Mouse (Mus musculus) hindbrain, postnatal 0 days (tissue): Measurements from ENCODE around the gene Il20. TPM values are rescaled to one million over a fixed set of nuclear protein-coding genes. Genes with fewer than 3 reads are reported as not detected.

Experiments
- ATAC-seq: fragments of 200-750 bp; cut with Nextera tagmentation; 2 replicates; pipeline ENCODE4 v1.8.0; 2017; ENCODE audit warnings: mild to moderate bottlenecking, moderate TSS enrichment, moderate library complexity
- DNase-seq: peaks from one replicate; pipeline ENCODE4 v3.0.0-alpha.2; 2015; ENCODE audit warnings: low spot score
- H3K27ac ChIP-seq: fragments of 300-500 bp; sonication (generic); 2 replicates; pipeline ENCODE4 v1.5.1; 2014; ENCODE audit warnings: mild to moderate bottlenecking
- H3K27me3 ChIP-seq: fragments of 300-500 bp; sonication (generic); 2 replicates; pipeline ENCODE4 v1.6.1; 2014; ENCODE audit warnings: low read length, mixed read lengths; ENCODE audit not compliant: insufficient read depth
- H3K36me3 ChIP-seq: fragments of 300-500 bp; sonication (generic); 2 replicates; pipeline ENCODE4 v1.6.1; 2014; ENCODE audit warnings: low read length, mixed read lengths; ENCODE audit not compliant: insufficient read depth
- H3K4me1 ChIP-seq: fragments of 300-500 bp; sonication (generic); 2 replicates; pipeline ENCODE4 v1.6.1; 2014; ENCODE audit warnings: antibody characterized with exemption, low read length, mixed read lengths; ENCODE audit not compliant: insufficient read depth
- H3K4me2 ChIP-seq: fragments of 300-500 bp; sonication (generic); 2 replicates; pipeline ENCODE4 v1.6.1; 2014; ENCODE audit warnings: low read depth, mild to moderate bottlenecking, low read length, moderate library complexity, mixed read lengths
- H3K4me3 ChIP-seq: fragments of 300-500 bp; sonication (generic); 2 replicates; pipeline ENCODE4 v1.5.1; 2014; ENCODE audit warnings: low read length
- H3K9ac ChIP-seq: fragments of 300-500 bp; sonication (generic); replicated peaks from 2 replicates; pipeline ENCODE4 v1.6.1; 2014; ENCODE audit warnings: mild to moderate bottlenecking, low read length, moderate library complexity, mixed read lengths
- H3K9me3 ChIP-seq: fragments of 300-500 bp; sonication (generic); 2 replicates; pipeline ENCODE4 v1.6.1; 2016; ENCODE audit warnings: low read length, mixed read lengths
- CTCF ChIP-seq: IDR thresholded peaks from 2 replicates; pipeline ENCODE4 v1.5.1; 2016; ENCODE audit warnings: antibody characterized with exemption, control low read depth, low read depth
- WGBS: fragments of 180-500 bp; shearing (Covaris S2); extraction: QIAGEN DNeasy Blood & Tissue Kit; methylation state at CpG from one replicate; pipeline ENCODE4 v1.1.7; 2014; 5-methylcytosine and 5-hydroxymethylcytosine counted together
- polyA plus RNA-seq: library from polyadenylated mRNA; unstranded; fragments of >200 nt; fragmentation: Nextera tagmentation; extraction: Ambion mirVana; gene quantifications from 2 replicates; pipeline ENCODE4 v1.2.1, GENCODE M21; 2015
- total RNA-seq: library from RNA; depleted of rRNA; stranded (reverse); fragments of >200 nt; gene quantifications from 2 replicates; pipeline ENCODE4 v1.2.3, GENCODE M21; 2014; rRNA removed

The Il20 gene
- total and polyA plus RNA-seq, 2 experiments from 2014 or later = not detected

GRCm38 (mm10) chr1:130865541-130866221 lies 45.6 kb downstream of the Il20 start, which contains the start of gene Fcmr:
Fcmr (plus strand) TSS chr1:130865669.
- no peak for DNase-seq
- Histone ChIP-seq H3K9ac (no peak within 1 kb of the TSS), H3K27me3 (no peaks in the 10 kb centered on the region), H3K4me2 (no peak within 1 kb of the TSS), H3K36me3 (no peaks in the 10 kb centered on the region), H3K27ac (no peak within 1 kb of the TSS), H3K4me1 (no peaks in the 10 kb centered on the region), H3K9me3 (no peaks in the 10 kb centered on the region), H3K4me3 (no peak within 1 kb of the TSS)
- WGBS = 77% methylated on average over 7 of the region's 7 CpGs
- no peak for TF ChIP-seq CTCF
- no peak for ATAC-seq

GRCm38 (mm10) chr1:130864741-130865140 lies 46.5 kb downstream of the Il20 start:
- TF ChIP-seq CTCF = no peak
- no peak overlapping the region for H3K4me3 ChIP-seq
- H3K9ac ChIP-seq = no peak overlapping the region
- 88% methylated on average over 5 of the region's 5 CpGs for WGBS
- H3K27me3 ChIP-seq = no peaks in the 10 kb centered on the region
- DNase-seq = no peak
- H3K9me3 ChIP-seq = no peaks in the 10 kb centered on the region
- H3K4me1 ChIP-seq = no peaks in the 10 kb centered on the region
- no peaks in the 10 kb centered on the region for H3K36me3 ChIP-seq
- no peak overlapping the region for H3K4me2 ChIP-seq
- ATAC-seq = no peak
- H3K27ac ChIP-seq = no peak overlapping the region

GRCm38 (mm10) chr1:130864238-130864637 lies 47.0 kb downstream of the Il20 start:
- DNase-seq (no peak), ATAC-seq (no peak)
- H3K4me2 ChIP-seq = no peak overlapping the region
- no peak overlapping the region for H3K9ac ChIP-seq
- H3K36me3 ChIP-seq = no peaks in the 10 kb centered on the region
- no peaks in the 10 kb centered on the region for H3K27me3 ChIP-seq
- H3K9me3 ChIP-seq = no peaks in the 10 kb centered on the region
- no peak for TF ChIP-seq CTCF
- WGBS = 73% methylated on average over 4 of the region's 4 CpGs
- no peaks in the 10 kb centered on the region for H3K4me1 ChIP-seq
- H3K27ac ChIP-seq = no peak overlapping the region
- H3K4me3 ChIP-seq = no peak overlapping the region

GRCm38 (mm10) chr1:130857456-130857855 lies 53.8 kb downstream of the Il20 start:
- no peak for TF ChIP-seq CTCF
- H3K4me2 ChIP-seq = no peak overlapping the region
- no peak overlapping the region for H3K9ac ChIP-seq
- H3K4me1 ChIP-seq = no peaks in the 10 kb centered on the region
- ATAC-seq (no peak), DNase-seq (no peak)
- no peak overlapping the region for H3K27ac ChIP-seq
- no peaks in the 10 kb centered on the region for H3K9me3 ChIP-seq
- no peaks in the 10 kb centered on the region for H3K36me3 ChIP-seq
- H3K4me3 ChIP-seq = no peak overlapping the region
- H3K27me3 ChIP-seq = no peaks in the 10 kb centered on the region
- 89% methylated on average over 4 of the region's 4 CpGs for WGBS

Other genes with a start within 250 kb of the Il20 start
- not detected in 2 replicates for gene C4bp, start 249.8 kb downstream of the Il20 start, total RNA-seq
- 0.08 and 0.18 TPM in 2 replicates for gene C4bp, start 249.8 kb downstream of the Il20 start, polyA plus RNA-seq
- not detected in 2 replicates for gene Gm29427, start 195.7 kb downstream of the Il20 start, total RNA-seq
- not detected in 2 replicates for gene Gm29427, start 195.7 kb downstream of the Il20 start, polyA plus RNA-seq
- 10.4 and 11.9 TPM in 2 replicates for gene Yod1, start 194.1 kb downstream of the Il20 start, total RNA-seq
- gene Yod1, start 194.1 kb downstream of the Il20 start, polyA plus RNA-seq = 19.3 and 20.7 TPM in 2 replicates
- gene Pfkfb2, start 182.2 kb downstream of the Il20 start, total RNA-seq = 23.6 and 30.0 TPM in 2 replicates
- gene Pfkfb2, start 182.2 kb downstream of the Il20 start, polyA plus RNA-seq = 13.3 and 13.5 TPM in 2 replicates
- 0.32 and 1.3 TPM in 2 replicates for gene AA986860, start 179.5 kb downstream of the Il20 start, total RNA-seq
- 0.58 and 0.59 TPM in 2 replicates for gene AA986860, start 179.5 kb downstream of the Il20 start, polyA plus RNA-seq
- not detected in 2 replicates for gene Fcamr, start 110.5 kb downstream of the Il20 start, total RNA-seq
- not detected in 2 replicates for gene Fcamr, start 110.5 kb downstream of the Il20 start, polyA plus RNA-seq
- gene Pigr, start 84.8 kb downstream of the Il20 start, total RNA-seq = not detected in 2 replicates
- not detected in 2 replicates for gene Pigr, start 84.8 kb downstream of the Il20 start, polyA plus RNA-seq
- gene Fcmr, start 45.8 kb downstream of the Il20 start, total RNA-seq = 0.75 and 2.2 TPM in 2 replicates
- gene Fcmr, start 45.8 kb downstream of the Il20 start, polyA plus RNA-seq = 2.5 and 2.7 TPM in 2 replicates
- gene Il24, start 24.0 kb downstream of the Il20 start, total RNA-seq = not detected in 2 replicates
- gene Il24, start 24.0 kb downstream of the Il20 start, polyA plus RNA-seq = not detected in 2 replicates
- 0.37 TPM in 1 of 2 replicates, not detected in the other for gene Il19, start 28.7 kb upstream of the Il20 start, total RNA-seq
- 0.21 TPM in 1 of 2 replicates, not detected in the other for gene Il19, start 28.7 kb upstream of the Il20 start, polyA plus RNA-seq
- gene Il10, start 108.4 kb upstream of the Il20 start, total RNA-seq = not detected in 2 replicates
- gene Il10, start 108.4 kb upstream of the Il20 start, polyA plus RNA-seq = not detected in 2 replicates
- 71.1 and 74.2 TPM in 2 replicates for gene Mapkapk2, start 186.4 kb upstream of the Il20 start, total RNA-seq
- gene Mapkapk2, start 186.4 kb upstream of the Il20 start, polyA plus RNA-seq = 19.7 and 21.2 TPM in 2 replicates
- gene Dyrk3, start 226.9 kb upstream of the Il20 start, total RNA-seq = 8.9 and 9.3 TPM in 2 replicates
- gene Dyrk3, start 226.9 kb upstream of the Il20 start, polyA plus RNA-seq = 10.2 and 11.1 TPM in 2 replicates
- 38.1 and 39.7 TPM in 2 replicates for gene Eif2d, start 241.7 kb upstream of the Il20 start, total RNA-seq
- gene Eif2d, start 241.7 kb upstream of the Il20 start, polyA plus RNA-seq = 42.8 and 44.4 TPM in 2 replicates